Mouse (Mus musculus) gastrocnemius, postnatal 36 days (tissue): ENCODE measurements around the gene Gstk1. TPM values are rescaled to one million over a fixed set of nuclear protein-coding genes. Genes with fewer than 3 reads are reported as not detected.

ENCODE experiments used
- DNase-seq, 2 experiments: peaks; one replicate each; pipeline ENCODE4 v3.0.0; 2022
- intact Hi-C: fragments of 180-260 bp; cut with DNase I; formaldehyde crosslinking; loops from one replicate; pipeline ENCODE4 v1.15.1; 2025
- total RNA-seq, 2 experiments: library from RNA; stranded (reverse); gene quantifications; 2 replicates each; pipeline ENCODE4 v1.2.3; 2021

Gstk1 gene
- total RNA-seq, 2 experiments from 2014 or later: 23.8 to 44.0 TPM

GRCm38 (mm10) chr6:42264626-42265312, 19.0 kb downstream of the Gstk1 start, which contains the start of gene Casp2:
TSS of gene Casp2 (plus strand) at chr6:42264985.
- intact Hi-C loops: no loop called here
- peak; percentile 96 to 98 for DNase-seq

- intact Hi-C loops: no loop called here
- DNase-seq: no peak
Observed at GRCm38 (mm10) chr6:42265391-42266330, 19.9 kb downstream of the Gstk1 start.

- intact Hi-C loops: no loop called here
- DNase-seq: no peak
Observed at GRCm38 (mm10) chr6:42270817-42271216, 25.1 kb downstream of the Gstk1 start.

GRCm38 (mm10) chr6:42276151-42276550, 30.4 kb downstream of the Gstk1 start:
- intact Hi-C loops: no loop called here
- DNase-seq: no peak

- intact Hi-C loops: no loop called here
- no peak for DNase-seq
Observed at GRCm38 (mm10) chr6:42282865-42283528, 37.3 kb downstream of the Gstk1 start.

- peak; percentile 46 to 51 for DNase-seq
- intact Hi-C loops: no loop called here
Observed at GRCm38 (mm10) chr6:42286448-42286847, 40.7 kb downstream of the Gstk1 start, which contains the start of gene Clcn1. TSS of gene Clcn1 (plus strand) at chr6:42286685.

- no peak for DNase-seq
- intact Hi-C loops: no loop called here
Observed at GRCm38 (mm10) chr6:42287562-42287961, 41.8 kb downstream of the Gstk1 start.

- intact Hi-C loops: no loop called here
- no peak for DNase-seq
Observed at GRCm38 (mm10) chr6:42293327-42293726, 47.6 kb downstream of the Gstk1 start.

GRCm38 (mm10) chr6:42295549-42296094, 49.9 kb downstream of the Gstk1 start:
- intact Hi-C loops: no loop called here
- no peak for DNase-seq

- no peak for DNase-seq
- intact Hi-C loops: no loop called here
Observed at GRCm38 (mm10) chr6:42299362-42299761, 53.6 kb downstream of the Gstk1 start.

Other genes starting within 250 kb of the Gstk1 start
- gene Sva, start 207.5 kb upstream of the Gstk1 start, total RNA-seq: not detected
- not detected for gene Tas2r139, start 105.0 kb upstream of the Gstk1 start, total RNA-seq
- gene Tas2r144, start 30.6 kb upstream of the Gstk1 start, total RNA-seq: not detected
- gene Tmem139, start 16.0 kb downstream of the Gstk1 start, total RNA-seq: under 1 TPM in 1 of 2 experiments, not detected in 1; 0.30 TPM
- 1 to 10 TPM; 5.3 to 5.5 TPM for gene Casp2, start 19.1 kb downstream of the Gstk1 start, total RNA-seq
- gene Clcn1, start 40.8 kb downstream of the Gstk1 start, total RNA-seq: 100 to 1,000 TPM; 134 to 146 TPM
- gene Fam131b, start 78.7 kb downstream of the Gstk1 start, total RNA-seq: under 1 TPM; 0.25 to 0.26 TPM
- 10 to 100 TPM; 21.9 to 26.6 TPM for gene Zyx, start 103.7 kb downstream of the Gstk1 start, total RNA-seq
- gene Epha1, start 127.3 kb downstream of the Gstk1 start, total RNA-seq: under 1 TPM in 1 of 2 experiments, not detected in 1; 0.10 TPM
- gene Tas2r143, start 154.3 kb downstream of the Gstk1 start, total RNA-seq: not detected
- gene Tas2r135, start 159.5 kb downstream of the Gstk1 start, total RNA-seq: under 1 TPM in 1 of 2 experiments, not detected in 1; 0.23 TPM
- not detected for gene Tas2r126, start 188.6 kb downstream of the Gstk1 start, total RNA-seq
- not detected for gene Olfr458, start 219.3 kb downstream of the Gstk1 start, total RNA-seq
- not detected for gene Olfr457, start 230.4 kb downstream of the Gstk1 start, total RNA-seq
- gene Olfr456, start 241.3 kb downstream of the Gstk1 start, total RNA-seq: not detected